Mouse (Mus musculus) forebrain, embryonic 13.5 days (tissue): ENCODE results near the gene I0C0044D17Rik. TPM values are rescaled to one million over a fixed set of nuclear protein-coding genes. Genes with fewer than 3 reads are reported as not detected.
"Not testable (repeated sequence)": the region's sequence is repeated elsewhere in the genome, so short reads cannot be mapped to it uniquely, and the experiment has no call there.

ENCODE experiments used
- ATAC-seq: fragments of 200-750 bp; cut with Nextera tagmentation; 2 replicates; pipeline ENCODE4 v1.8.0; 2017
- H3K27ac ChIP-seq: fragments of 300-500 bp; sonication (generic); 2 replicates; pipeline ENCODE4 v1.5.1; 2015; ENCODE audit warnings: inconsistent platforms, mild to moderate bottlenecking, moderate library complexity
- H3K27me3 ChIP-seq: fragments of 300-500 bp; sonication (generic); 2 replicates; pipeline ENCODE4 v1.6.1; 2015; ENCODE audit warnings: mild to moderate bottlenecking, inconsistent platforms
- H3K36me3 ChIP-seq: fragments of 300-500 bp; sonication (generic); 2 replicates; pipeline ENCODE4 v1.6.1; 2015; ENCODE audit warnings: mild to moderate bottlenecking, inconsistent platforms; ENCODE audit not compliant: poor library complexity, severe bottlenecking
- H3K4me1 ChIP-seq: fragments of 300-500 bp; sonication (generic); 2 replicates; pipeline ENCODE4 v1.6.1; 2015; ENCODE audit warnings: inconsistent platforms
- H3K4me2 ChIP-seq: fragments of 300-500 bp; sonication (generic); 2 replicates; pipeline ENCODE4 v1.6.1; 2015; ENCODE audit warnings: inconsistent platforms, mild to moderate bottlenecking, moderate library complexity
- H3K4me3 ChIP-seq: fragments of 300-500 bp; sonication (generic); 2 replicates; pipeline ENCODE4 v1.5.1; 2015; ENCODE audit warnings: mild to moderate bottlenecking, inconsistent platforms
- H3K9ac ChIP-seq: fragments of 300-500 bp; sonication (generic); 2 replicates; pipeline ENCODE4 v1.6.1; 2015; ENCODE audit warnings: mild to moderate bottlenecking, inconsistent platforms
- H3K9me3 ChIP-seq: fragments of 300-500 bp; sonication (generic); replicated peaks from 2 replicates; pipeline ENCODE4 v1.6.1; 2016; ENCODE audit warnings: inconsistent platforms
- WGBS: fragments of 180-500 bp; shearing (Covaris S2); methylation state at CpG from one replicate; pipeline ENCODE4 v1.1.7; 2015; 5-methylcytosine and 5-hydroxymethylcytosine counted together
- polyA plus RNA-seq: library from polyadenylated mRNA; unstranded; fragments of >200 nt; fragmentation: Nextera tagmentation; extraction: Ambion mirVana; gene quantifications from 2 replicates; pipeline ENCODE4 v1.2.1, GENCODE M21; 2015

Gene I0C0044D17Rik
- polyA plus RNA-seq, 1 experiment from 2014 or later, result not detected

- 81% methylated on average over 8 of the region's 8 CpGs for WGBS
- Histone ChIP-seq H3K4me3 (no peak overlapping the region), H3K4me1 (peaks cover 2% of the 10 kb centered on the region), H3K36me3 (no peaks in the 10 kb centered on the region), H3K4me2 (no peak overlapping the region), H3K27ac (no peak overlapping the region), H3K9ac (no peak overlapping the region), H3K9me3 (no peaks in the 10 kb centered on the region), H3K27me3 (peaks cover 7% of the 10 kb centered on the region)
- ATAC-seq, result no peak
Measured at GRCm38 (mm10) chr4:98845687-98846125, 22.1 kb upstream of the I0C0044D17Rik start.

GRCm38 (mm10) chr4:98845201-98845600 is 21.6 kb upstream of the I0C0044D17Rik start:
- Histone ChIP-seq H3K4me3 (no peak overlapping the region), H3K4me2 (no peak overlapping the region), H3K4me1 (peaks cover 7% of the 10 kb centered on the region), H3K9me3 (no peaks in the 10 kb centered on the region), H3K27me3 (peaks cover 7% of the 10 kb centered on the region), H3K36me3 (no peaks in the 10 kb centered on the region), H3K9ac (no peak overlapping the region), H3K27ac (no peak overlapping the region)
- no peak for ATAC-seq
- 87% methylated on average over 4 of the region's 4 CpGs for WGBS

- H3K4me1 ChIP-seq, result peaks cover 8% of the 10 kb centered on the region
- H3K9ac ChIP-seq, result no peak overlapping the region
- no peak overlapping the region for H3K4me2 ChIP-seq
- H3K27me3 ChIP-seq, result peaks cover 7% of the 10 kb centered on the region
- H3K27ac ChIP-seq, result no peak overlapping the region
- H3K4me3 ChIP-seq, result no peak overlapping the region
- H3K36me3 ChIP-seq, result no peaks in the 10 kb centered on the region
- no peak for ATAC-seq
- no peaks in the 10 kb centered on the region for H3K9me3 ChIP-seq
- WGBS, result 87% methylated on average over 7 of the region's 7 CpGs
Measured at GRCm38 (mm10) chr4:98843906-98844597, 20.4 kb upstream of the I0C0044D17Rik start.

GRCm38 (mm10) chr4:98841251-98841650 is 17.6 kb upstream of the I0C0044D17Rik start:
- not testable (repeated sequence) for H3K27ac ChIP-seq, H3K4me3 ChIP-seq, H3K4me1 ChIP-seq, H3K9me3 ChIP-seq, H3K36me3 ChIP-seq, H3K4me2 ChIP-seq, H3K9ac ChIP-seq, ATAC-seq
- H3K27me3 ChIP-seq, result peaks cover 12% of the 10 kb centered on the region
- WGBS, result 67% methylated on average over 6 of the region's 6 CpGs

GRCm38 (mm10) chr4:98840526-98840925 is 16.9 kb upstream of the I0C0044D17Rik start:
- H3K9ac ChIP-seq, result no peak overlapping the region
- no peak for ATAC-seq
- WGBS, result 16% methylated on average over 6 of the region's 6 CpGs
- peaks cover 11% of the 10 kb centered on the region for H3K27me3 ChIP-seq
- no peaks in the 10 kb centered on the region for H3K9me3 ChIP-seq
- no peak overlapping the region for H3K4me2 ChIP-seq
- no peak overlapping the region for H3K4me3 ChIP-seq
- H3K27ac ChIP-seq, result no peak overlapping the region
- no peaks in the 10 kb centered on the region for H3K36me3 ChIP-seq
- peaks cover 8% of the 10 kb centered on the region for H3K4me1 ChIP-seq

- ATAC-seq, result no peak
- Histone ChIP-seq H3K4me1 (peaks cover 8% of the 10 kb centered on the region), H3K36me3 (no peaks in the 10 kb centered on the region), H3K9me3 (no peaks in the 10 kb centered on the region), H3K4me2 (no peak overlapping the region), H3K4me3 (no peak overlapping the region), H3K27ac (no peak overlapping the region), H3K27me3 (peaks cover 10% of the 10 kb centered on the region), H3K9ac (no peak overlapping the region)
- WGBS, result 91% methylated on average over 4 of the region's 4 CpGs
Measured at GRCm38 (mm10) chr4:98838913-98839312, 15.3 kb upstream of the I0C0044D17Rik start.

- Histone ChIP-seq H3K9me3 (no peaks in the 10 kb centered on the region), H3K4me2 (no peak overlapping the region), H3K4me3 (no peak overlapping the region), H3K4me1 (peaks cover 8% of the 10 kb centered on the region), H3K9ac (no peak overlapping the region), H3K36me3 (no peaks in the 10 kb centered on the region), H3K27me3 (peaks cover 10% of the 10 kb centered on the region), H3K27ac (no peak overlapping the region)
- 96% methylated on average over 16 of the region's 16 CpGs for WGBS
- no peak for ATAC-seq
Measured at GRCm38 (mm10) chr4:98837715-98838505, 14.3 kb upstream of the I0C0044D17Rik start.

- WGBS, result 63% methylated on average over 5 of the region's 5 CpGs
- no peaks in the 10 kb centered on the region for H3K36me3 ChIP-seq
- no peaks in the 10 kb centered on the region for H3K9me3 ChIP-seq
- peaks cover 8% of the 10 kb centered on the region for H3K4me1 ChIP-seq
- H3K9ac ChIP-seq, result no peak overlapping the region
- H3K27ac ChIP-seq, result no peak overlapping the region
- peaks cover 6% of the 10 kb centered on the region for H3K27me3 ChIP-seq
- no peak for ATAC-seq
- no peak overlapping the region for H3K4me3 ChIP-seq
- no peak overlapping the region for H3K4me2 ChIP-seq
Measured at GRCm38 (mm10) chr4:98836519-98836918, 12.9 kb upstream of the I0C0044D17Rik start.

DNA sequence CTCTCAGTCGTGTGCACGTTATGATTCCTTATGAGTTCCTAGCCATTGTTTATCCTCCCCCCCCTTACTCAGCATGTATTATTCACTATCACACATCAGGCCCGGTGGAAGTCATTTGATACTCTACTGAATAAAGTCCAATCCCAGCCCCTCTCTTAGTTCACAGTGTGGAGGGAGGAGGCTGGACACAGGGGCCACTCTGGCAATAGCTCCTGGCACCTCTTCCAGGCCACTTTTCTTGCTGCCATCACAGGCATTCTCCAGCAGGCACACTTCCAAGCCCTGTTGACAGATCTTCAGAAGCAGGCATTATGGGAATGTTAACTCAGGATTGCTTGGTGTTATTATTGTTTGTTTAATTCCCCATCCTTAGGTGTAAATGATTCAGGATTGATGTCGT is 11.1 kb upstream of the I0C0044D17Rik start:
- no peaks in the 10 kb centered on the region for H3K36me3 ChIP-seq
- no peaks in the 10 kb centered on the region for H3K4me1 ChIP-seq
- H3K4me2 ChIP-seq, result no peak overlapping the region
- 54% methylated on average over 4 of the region's 4 CpGs for WGBS
- no peak for ATAC-seq
- no peak overlapping the region for H3K4me3 ChIP-seq
- H3K9me3 ChIP-seq, result no peaks in the 10 kb centered on the region
- H3K27ac ChIP-seq, result no peak overlapping the region
- H3K27me3 ChIP-seq, result peaks cover 6% of the 10 kb centered on the region
- H3K9ac ChIP-seq, result no peak overlapping the region

DNA sequence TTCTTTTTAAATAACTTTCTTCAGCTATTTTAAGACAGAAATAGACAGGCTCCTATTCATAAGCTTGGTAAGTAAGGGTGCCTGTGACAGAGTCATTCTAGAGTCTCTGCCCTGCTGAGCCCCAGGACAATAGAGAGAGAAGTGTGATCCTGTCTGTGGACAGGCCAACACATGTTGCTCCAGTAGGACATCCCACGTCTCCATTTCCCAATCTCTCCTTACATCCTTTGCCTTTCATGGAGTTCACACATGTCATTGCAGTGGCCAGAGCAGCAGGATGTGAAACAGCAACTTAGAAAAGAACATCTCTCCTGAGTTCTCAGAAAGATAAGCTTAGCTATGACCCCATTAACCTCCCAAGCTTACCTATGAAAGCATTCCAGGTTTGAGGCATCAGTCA is 8.1 kb upstream of the I0C0044D17Rik start:
- H3K36me3 ChIP-seq, result no peaks in the 10 kb centered on the region

DNA sequence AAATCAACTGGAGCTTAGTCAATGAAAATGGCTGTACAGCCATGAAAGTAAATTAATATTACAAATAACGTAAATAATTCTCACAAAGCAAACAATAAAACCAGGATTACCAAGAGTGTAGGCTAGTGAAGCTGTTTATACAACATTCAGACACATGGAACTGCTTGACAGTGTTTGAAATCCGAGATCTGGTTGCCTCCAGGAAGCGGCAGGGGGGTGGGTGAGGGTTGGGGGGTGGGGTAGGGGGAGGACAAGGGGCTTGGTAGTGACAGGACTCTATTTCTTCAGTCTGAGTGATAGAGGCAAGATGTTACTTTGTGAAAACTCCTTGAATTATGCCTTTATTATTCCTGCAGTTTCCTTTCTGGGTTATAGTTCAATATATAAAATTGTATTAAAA is 3.1 kb upstream of the I0C0044D17Rik start:
- WGBS, result 65% methylated on average over 3 of the region's 3 CpGs

More for the DNA sequence above, 8.1 kb upstream of the I0C0044D17Rik start:
- ATAC-seq, result no peak
- no peak overlapping the region for H3K4me3 ChIP-seq
- no peak overlapping the region for H3K9ac ChIP-seq
- WGBS, result 67% methylated on average over 1 of the region's 1 CpGs
- H3K9me3 ChIP-seq, result no peaks in the 10 kb centered on the region
- H3K4me1 ChIP-seq, result no peaks in the 10 kb centered on the region
- no peak overlapping the region for H3K27ac ChIP-seq
- H3K4me2 ChIP-seq, result no peak overlapping the region
- H3K27me3 ChIP-seq, result peaks cover 3% of the 10 kb centered on the region; the same call in 1 of the 2 replicates

DNA sequence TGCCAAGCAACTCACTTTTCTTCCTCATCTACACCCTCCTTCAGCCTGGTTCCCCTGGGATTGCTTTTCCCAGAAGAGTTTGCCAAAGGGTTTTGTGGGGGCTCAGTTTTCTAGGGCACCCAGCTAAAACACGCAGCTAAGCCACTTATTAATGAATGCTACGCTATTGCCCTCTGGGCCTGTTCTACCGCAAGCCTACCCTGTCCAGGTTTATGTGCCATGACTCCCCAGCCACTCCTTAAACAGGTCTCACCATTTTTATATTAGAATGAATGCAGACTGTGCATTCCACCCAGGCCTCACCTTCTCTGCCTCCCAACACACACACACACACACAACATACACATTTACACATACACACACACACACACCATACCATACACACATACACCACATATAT is 593 bp downstream of the I0C0044D17Rik start:
- Histone ChIP-seq H3K36me3 (no peaks in the 10 kb centered on the region), H3K4me1 (peaks cover 2% of the 10 kb centered on the region; the same call in 1 of the 2 replicates), H3K27me3 (peaks cover 20% of the 10 kb centered on the region), H3K4me3 (no peak overlapping the region), H3K4me2 (no peak overlapping the region), H3K27ac (no peak overlapping the region), H3K9me3 (no peaks in the 10 kb centered on the region), H3K9ac (no peak overlapping the region)
- 89% methylated on average over 3 of the region's 3 CpGs for WGBS
- ATAC-seq, result no peak

More for the DNA sequence above, 3.1 kb upstream of the I0C0044D17Rik start:
- Histone ChIP-seq H3K4me2 (no peak overlapping the region), H3K36me3 (no peaks in the 10 kb centered on the region), H3K9me3 (no peaks in the 10 kb centered on the region), H3K27me3 (no peaks in the 10 kb centered on the region), H3K9ac (no peak overlapping the region), H3K4me3 (no peak overlapping the region), H3K4me1 (no peaks in the 10 kb centered on the region), H3K27ac (no peak overlapping the region)
- no peak for ATAC-seq
